Mouse (Mus musculus) gastrocnemius, adult 2 months (tissue): ENCODE measurements around the gene Wdr18. TPM values are rescaled to one million over a fixed set of nuclear protein-coding genes. Genes with fewer than 3 reads are reported as not detected.

ENCODE experiments used
- DNase-seq: peaks from one replicate; pipeline ENCODE4 v3.0.0; 2022
- H3K27ac ChIP-seq: fragments of 200-600 bp; 2 replicates; pipeline ENCODE4 v1.8.1; 2022; ENCODE audit warnings: mild to moderate bottlenecking
- H3K4me3 ChIP-seq: fragments of 200-600 bp; 2 replicates; pipeline ENCODE4 v1.8.1; 2022; ENCODE audit warnings: mild to moderate bottlenecking, moderate library complexity
- CTCF ChIP-seq: fragments of 200-600 bp; IDR thresholded peaks from 2 replicates; pipeline ENCODE4 v1.8.1; 2022; ENCODE audit warnings: antibody characterized with exemption, mild to moderate bottlenecking, moderate library complexity
- intact Hi-C: fragments of 180-260 bp; cut with DNase I; formaldehyde crosslinking; loops from one replicate; pipeline ENCODE4 v1.15.1; 2025
- total RNA-seq, 2 experiments: library from RNA; stranded (reverse); gene quantifications; 2 replicates each; pipeline ENCODE4 v1.2.3; 2021

Gene Wdr18
- total RNA-seq, 2 experiments from 2014 or later: 19.7 to 22.0 TPM

GRCm38 (mm10) chr10:79978061-79978460, 18.1 kb downstream of the Wdr18 start:
- no peak for DNase-seq
- Histone ChIP-seq H3K27ac (no peak overlapping the region), H3K4me3 (no peak overlapping the region)
- no peak for TF ChIP-seq CTCF
- intact Hi-C loops: no loop called here

DNA sequence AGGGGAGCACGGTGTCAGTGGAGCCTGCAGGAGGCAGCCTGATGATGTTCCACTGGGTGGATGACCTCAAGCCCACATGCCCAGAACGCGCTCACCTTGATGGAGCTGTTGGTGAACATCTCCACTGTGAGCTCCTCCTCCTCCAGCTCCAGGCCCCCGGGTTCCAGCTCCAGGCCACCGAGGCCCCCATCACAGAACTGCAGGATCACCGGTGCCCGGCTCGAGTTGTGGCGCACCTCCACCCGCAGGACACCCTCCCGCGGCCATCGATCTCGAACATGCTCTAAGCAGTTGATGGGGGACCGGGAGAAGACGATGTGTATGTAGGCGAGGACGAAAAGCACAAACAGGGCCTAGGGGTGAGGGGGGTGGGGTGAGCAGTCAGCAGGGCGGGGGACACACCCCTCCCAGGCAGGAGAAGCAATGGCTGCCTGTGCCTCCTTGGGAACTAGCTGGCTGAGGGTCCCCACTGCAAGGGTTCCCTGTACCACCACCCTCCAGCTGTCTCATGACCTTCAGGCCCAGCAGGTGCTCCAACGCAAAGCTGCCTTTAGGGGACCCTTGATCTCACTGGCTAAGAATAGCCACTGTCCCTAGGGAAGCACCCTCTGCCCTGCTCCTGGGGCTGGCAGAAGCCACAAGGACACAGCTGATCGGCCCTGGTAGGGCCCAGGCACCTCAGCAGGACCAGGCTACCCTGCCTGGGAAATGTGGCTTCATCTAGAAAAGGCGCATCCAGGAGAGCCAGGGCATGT, 19.6 kb downstream of the Wdr18 start:
- TF ChIP-seq CTCF: no peak
- DNase-seq: peak; percentile 77
- peak overlapping the region; percentile 45 for H3K4me3 ChIP-seq
- peak overlapping the region; percentile 87 for H3K27ac ChIP-seq
- intact Hi-C loops: no loop called here

- DNase-seq: no peak
- Histone ChIP-seq H3K4me3 (peak overlapping the region; percentile 88), H3K27ac (peak overlapping the region; percentile 99)
- intact Hi-C loops: no loop called here
- TF ChIP-seq CTCF: no peak
These were observed 23.3 kb downstream of the Wdr18 start for GRCm38 (mm10) chr10:79983205-79983604.

- TF ChIP-seq CTCF: no peak
- intact Hi-C loops: loop anchor here (2.0 kb wide), 1 partner anchor 181 kb away; the partner anchor contains the start of gene Cirbp
- peak; percentile 78 for DNase-seq
These were observed 23.7 kb downstream of the Wdr18 start for GRCm38 (mm10) chr10:79983670-79984069.

GRCm38 (mm10) chr10:79984195-79984816, 24.4 kb downstream of the Wdr18 start, which contains the start of gene Tmem259:
Gene Tmem259, minus strand, starts transcription at chr10:79984330.
- intact Hi-C loops: loop anchor here (2.0 kb wide), 1 partner anchor 180 kb away; the partner anchor contains the start of gene Cirbp
- Histone ChIP-seq H3K27ac (peak within 1 kb of the TSS; percentile 99), H3K4me3 (peak within 1 kb of the TSS; percentile 88)
- peak; percentile 92 for DNase-seq
- peak; percentile 56 for TF ChIP-seq CTCF

More at GRCm38 (mm10) chr10:79983670-79984069, 23.7 kb downstream of the Wdr18 start:
- peak overlapping the region; percentile 88 for H3K4me3 ChIP-seq
- peak overlapping the region; percentile 99 for H3K27ac ChIP-seq

DNA sequence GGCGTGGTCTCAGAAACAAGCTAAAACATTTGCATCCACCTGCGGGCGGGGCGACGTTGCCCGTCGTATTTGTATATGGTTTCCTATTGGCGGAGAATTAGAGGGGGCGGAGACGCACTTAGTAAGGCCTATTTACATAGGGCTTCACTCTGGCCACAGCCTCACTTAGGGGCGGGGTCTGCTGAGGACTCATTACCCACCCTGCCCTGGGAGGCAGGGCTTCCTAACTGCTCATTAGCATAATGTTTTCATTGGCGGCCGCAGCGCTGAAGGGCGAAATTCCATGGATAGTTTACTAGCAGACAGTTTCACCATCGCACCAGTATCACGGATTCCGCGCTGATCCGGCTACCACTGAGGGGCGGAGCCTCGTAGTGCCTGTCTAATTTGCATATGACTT, 24.9 kb downstream of the Wdr18 start:
- peak; percentile 97 for DNase-seq
- no peak for TF ChIP-seq CTCF
- intact Hi-C loops: loop anchor here (2.0 to 5.0 kb wide), 2 partner anchors 67 to 180 kb away; partner anchors contain the start of gene Cirbp
- Histone ChIP-seq H3K4me3 (peak overlapping the region; percentile 88), H3K27ac (peak overlapping the region; percentile 99)

DNA sequence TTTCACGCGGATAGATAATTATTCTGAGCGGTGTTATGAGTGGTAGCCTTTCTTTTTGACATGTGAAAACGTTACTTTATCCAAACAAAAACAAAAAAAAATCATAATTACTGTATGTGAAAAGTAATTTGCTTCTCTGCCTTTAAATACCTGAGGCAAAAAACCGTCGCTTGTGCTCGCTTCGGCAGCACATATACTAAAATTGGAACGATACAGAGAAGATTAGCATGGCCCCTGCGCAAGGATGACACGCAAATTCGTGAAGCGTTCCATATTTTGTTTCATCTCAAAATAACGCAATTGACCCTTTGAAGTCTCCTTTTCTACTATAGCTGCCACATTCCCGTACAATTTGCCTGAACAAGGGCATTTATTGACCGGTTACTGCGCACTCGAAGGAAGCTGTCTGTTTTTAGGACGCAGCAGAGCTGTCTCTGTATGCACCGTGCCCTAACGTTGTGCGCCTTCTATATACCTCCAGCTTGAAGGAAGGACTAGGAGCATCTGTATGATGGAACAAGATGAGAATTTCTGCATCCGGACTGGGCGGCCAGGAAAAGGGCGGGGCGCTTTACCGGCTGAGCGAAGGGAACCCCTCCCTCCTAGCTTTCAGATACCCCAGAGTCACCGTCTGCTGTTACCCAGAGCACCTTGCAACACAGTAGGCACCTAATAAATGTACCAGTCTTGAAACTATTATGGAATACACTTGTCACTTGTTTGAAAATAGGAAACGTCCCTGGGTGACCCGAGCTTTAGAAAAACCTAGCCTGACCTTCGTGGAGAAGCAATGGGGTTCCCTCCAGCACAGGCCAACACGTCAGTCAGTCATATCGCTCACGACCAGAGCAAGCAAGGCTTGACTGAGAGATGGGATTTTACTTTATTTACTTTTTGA, 25.6 kb downstream of the Wdr18 start:
- DNase-seq: peak; percentile 75
- TF ChIP-seq CTCF: no peak
- Histone ChIP-seq H3K4me3 (peak overlapping the region; percentile 88), H3K27ac (peak overlapping the region; percentile 99)
- intact Hi-C loops: loop anchor here (2.0 to 5.0 kb wide), 4 partner anchors 67 to 179 kb away; partner anchors contain the start of genes Cbarp, Cirbp and Stk11

- intact Hi-C loops: loop anchor here (2.0 to 5.0 kb wide), 3 partner anchors 66 to 154 kb away; partner anchors contain the start of genes Cbarp and Stk11
- H3K4me3 ChIP-seq: peak overlapping the region; percentile 88
- peak overlapping the region; percentile 99 for H3K27ac ChIP-seq
- TF ChIP-seq CTCF: no peak
- peak; percentile 65 for DNase-seq
These were observed 26.4 kb downstream of the Wdr18 start for GRCm38 (mm10) chr10:79986232-79986878.

DNA sequence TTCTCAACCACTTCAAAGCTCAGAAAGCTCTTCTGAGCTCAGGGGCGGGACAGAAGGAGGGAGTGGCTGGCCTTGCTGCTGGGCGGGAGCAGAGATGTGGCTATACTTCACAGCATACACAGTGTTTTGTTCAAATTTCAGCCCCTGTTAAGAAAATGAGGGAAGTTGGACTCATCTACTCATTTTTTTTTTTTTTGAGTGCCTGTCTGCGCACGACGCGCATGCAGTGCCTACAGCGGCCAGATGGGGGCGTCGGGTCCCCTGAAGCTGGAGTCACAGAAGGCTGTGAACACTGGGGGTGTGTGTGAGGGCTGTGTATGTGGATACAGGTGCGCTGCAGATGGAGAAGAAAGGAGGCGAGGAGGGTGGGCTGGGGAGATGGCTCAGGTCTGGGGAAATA, 27.0 kb downstream of the Wdr18 start:
- DNase-seq: peak; percentile 89
- H3K4me3 ChIP-seq: peak overlapping the region; percentile 88
- intact Hi-C loops: loop anchor here (2.0 to 5.0 kb wide), 3 partner anchors 65 to 154 kb away; partner anchors contain the start of genes Cbarp and Stk11
- peak; percentile 93 for TF ChIP-seq CTCF
- peak overlapping the region; percentile 99 for H3K27ac ChIP-seq

DNA sequence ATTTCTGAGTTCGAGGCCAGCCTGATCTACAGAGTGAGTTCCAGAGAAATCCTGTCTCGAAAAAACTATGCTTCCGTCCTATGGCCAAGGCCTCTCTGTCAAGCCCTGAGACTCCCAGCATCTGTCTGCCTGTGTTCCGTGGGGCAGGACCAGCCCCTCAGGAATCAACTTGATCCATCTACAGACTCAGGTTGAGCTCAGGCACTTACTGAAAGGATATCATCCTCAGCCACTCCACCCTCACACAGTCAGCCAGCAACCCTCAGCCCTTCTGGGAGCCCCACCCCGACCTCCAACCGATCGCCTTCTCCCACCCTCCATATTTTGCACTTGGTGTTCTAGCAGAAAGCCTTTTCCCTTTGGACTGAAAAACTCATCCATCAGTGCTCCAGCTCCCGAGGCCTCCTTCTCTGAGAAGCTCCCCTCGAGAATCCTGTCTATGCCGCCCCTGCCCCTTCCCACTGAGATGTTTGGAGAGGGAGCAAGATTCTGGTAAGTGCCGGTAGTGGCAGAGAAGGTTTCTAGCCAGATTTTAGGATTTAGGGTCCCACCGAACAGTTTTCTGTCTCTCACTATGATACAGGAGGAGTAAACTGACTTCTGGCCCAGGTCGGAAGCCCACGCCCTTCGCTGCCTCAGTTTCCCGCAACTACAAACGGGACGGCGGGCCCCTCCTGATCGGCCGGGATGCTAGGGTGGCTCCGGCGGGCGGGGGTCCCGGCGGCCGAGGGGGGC, 28.0 kb downstream of the Wdr18 start:
- Histone ChIP-seq H3K4me3 (peak overlapping the region; percentile 88), H3K27ac (peak overlapping the region; percentile 99)
- no peak for TF ChIP-seq CTCF
- no peak for DNase-seq
- intact Hi-C loops: loop anchor here (2.0 to 5.0 kb wide), 3 partner anchors 64 to 153 kb away; partner anchors contain the start of genes Cbarp and Stk11
